Comparison of ENCODE assay signal across 7 mouse cellular contexts in the genomic region with DNA sequence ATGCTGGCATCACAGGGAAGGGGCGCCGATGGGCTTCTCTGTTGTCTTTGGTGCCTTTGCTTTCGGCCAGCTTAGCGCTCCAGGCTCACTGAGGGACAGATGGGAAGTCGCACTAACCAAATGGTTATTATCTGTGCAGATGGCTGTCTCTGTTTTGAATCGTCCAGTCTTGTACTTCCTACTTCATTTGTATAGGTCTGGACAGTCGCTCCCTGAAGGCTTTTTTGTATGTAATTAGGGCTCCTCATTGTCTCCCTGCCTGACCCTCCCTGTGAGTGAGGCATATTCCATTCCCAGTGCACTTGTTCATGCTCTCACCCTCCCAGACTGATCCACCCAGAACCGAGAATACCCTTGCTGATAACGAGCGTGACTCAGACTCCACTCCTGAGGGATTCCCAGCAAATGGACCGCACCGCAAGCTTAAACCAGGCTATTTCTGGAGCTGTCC. TPM values are rescaled to one million over a fixed set of nuclear protein-coding genes. Genes with fewer than 3 reads are reported as not detected.
DNase-seq lines count a peak whose midpoint lies in the region; ATAC-seq lines count a peak whose summit lies in the region.

No protein-coding gene starts in this region.

- no peak overlapping the region for H3K9ac ChIP-seq in lung, embryonic 16.5 days (ENCODE audit: low read length)

- 65% methylated on average over 12 of the region's 12 CpGs for WGBS in lung, embryonic 16.5 days

- H3K9me3 ChIP-seq in lung, embryonic 16.5 days (ENCODE audit: control insufficient read depth, low read length): no peaks in the 10 kb centered on the region

- no peaks in the 10 kb centered on the region; the same call in none of the 2 replicates for H3K4me1 ChIP-seq in lung, embryonic 16.5 days (replicated peaks; ENCODE audit: control insufficient read depth, insufficient read depth, low read length)

- no peak overlapping the region for H3K27ac ChIP-seq in lung, embryonic 16.5 days (ENCODE audit: low read length)

- DNase-seq in lung, postnatal 14 days: no peak
- DNase-seq in cerebellum, adult 9-11 months: peak; percentile 78
- peak; percentile 41 for DNase-seq in heart, postnatal 4 days
- peak; percentile 45 for DNase-seq in retina, postnatal 1 day
- DNase-seq in spleen, postnatal 10 days (ENCODE audit: low spot score in 2 of 2): no peak
- no peak for DNase-seq in spleen, postnatal 4 days (ENCODE audit: low spot score in 2 of 2)

- H3K4me2 ChIP-seq in lung, embryonic 16.5 days (ENCODE audit: low read depth, low read length): peak overlapping the region; percentile 34

- peak; percentile 42; the same call in 1 of the 2 replicates for ATAC-seq in lung, embryonic 16.5 days (ENCODE audit: low read depth)

- H3K4me3 ChIP-seq in lung, embryonic 16.5 days (ENCODE audit: low read length): 0 out of 2 replicates have a peak overlapping the region, but pooled peaks have one; percentile 11

- no peaks in the 10 kb centered on the region for H3K36me3 ChIP-seq in lung, embryonic 16.5 days (ENCODE audit: control insufficient read depth, insufficient read depth, low read length)

- H3K27me3 ChIP-seq in lung, embryonic 16.5 days (ENCODE audit: control insufficient read depth, insufficient read depth, low read depth, low read length): no peaks in the 10 kb centered on the region

RNA-seq across cellular contexts. Expression of a gene that starts 47.7 kb away (rescaled TPM):
- polyA plus RNA-seq in lung, embryonic 16.5 days (2015; fragmentation: Nextera tagmentation; extraction: Ambion mirVana): 8.9 and 12.3 TPM in 2 replicates
- total RNA-seq in heart, postnatal 4 days (2021): 10 to 100 TPM; 36.8 to 39.9 TPM

Comparison
In these comparisons a context has a peak if more than half of its experiments do, and no peak if none do; other contexts are left out.
1. DNase-seq: peak in cerebellum, adult 9-11 months (single experiment), heart, postnatal 4 days (single experiment) and retina, postnatal 1 day (single experiment); none in lung, postnatal 14 days (single experiment), spleen, postnatal 10 days (0 of 2) and spleen, postnatal 4 days (0 of 2).